Mouse (Mus musculus): ENCODE results near the gene Pm20d1. TPM values are rescaled to one million over a fixed set of nuclear protein-coding genes. Genes with fewer than 3 reads are reported as not detected.

The Pm20d1 gene
- total and polyA plus RNA-seq, 3 experiments = 0.17 to 0.53 (median 0.21) TPM

- Histone ChIP-seq H3K9me3 (replicated peaks; ENCODE audit: low read length) (no peaks in the 10 kb centered on the region), H3K27ac (ENCODE audit: insufficient read depth, low read depth) (no peak overlapping the region), H3K9ac (ENCODE audit: insufficient read depth, low read depth) (no peak overlapping the region), H3K79me2 (replicated peaks; ENCODE audit: control insufficient read depth, extremely low read depth, insufficient read depth, poor library complexity, severe bottlenecking) (no peaks in the 10 kb centered on the region), H3K4me2 (ENCODE audit: insufficient read depth, low read depth, poor library complexity, severe bottlenecking) (peak overlapping the region; percentile 31; the same call in 1 of the 2 replicates), H3K4me1 (ENCODE audit: control insufficient read depth in 1 of 2, insufficient read depth in 2 of 2) (peaks cover 6 to 11% of the 10 kb centered on the region in 2 experiments), H3K4me3 (replicated peaks in 1 of 3; ENCODE audit: low read depth in 2 of 3, low read length in 2 of 3, poor library complexity in 1 of 3) (no peak overlapping the region), H3K27me3 (replicated peaks) (peaks cover 5% of the 10 kb centered on the region), H3K36me3 (replicated peaks in 1 of 2; ENCODE audit: control insufficient read depth in 1 of 2, insufficient read depth in 1 of 2, low read length in 1 of 2) (no peaks in the 10 kb centered on the region)
- dilution Hi-C loops (cut with MboI; ENCODE audit: extremely low pct_ligation_motif_present, extremely low pct_unique_long_range_greater_than_20kb, low sequenced_read_pairs) = no loop called here
- DNase-seq (ENCODE audit: extremely low read depth) = peak; percentile 75
- TF ChIP-seq MEF2A (IDR thresholded peaks at IDR 0.05; ENCODE audit: borderline replicate concordance, low read depth, low read length) (peak; percentile 8; the same call in 1 of the 2 replicates), MYC (IDR thresholded peaks at IDR 0.05; ENCODE audit: low read depth, low read length) (0 out of 2 replicates have a peak, but pooled peaks have one; percentile 28), E2F4 (IDR thresholded peaks at IDR 0.05; ENCODE audit: insufficient replicate concordance, low read depth, low read length) (no peak), RCOR1 (conservative IDR thresholded peaks at IDR 0.05; ENCODE audit: low read depth, low read length) (no peak), USF2 (conservative IDR thresholded peaks at IDR 0.05; ENCODE audit: low read depth, low read length) (no peak), PAX5 (IDR thresholded peaks at IDR 0.05; ENCODE audit: low read length) (no peak), SIN3A (IDR thresholded peaks at IDR 0.05; ENCODE audit: low read length) (no peak), CHD2 (IDR thresholded peaks at IDR 0.05; ENCODE audit: low read length) (0 out of 2 replicates have a peak, but pooled peaks have one; percentile 29), ZKSCAN1 (IDR thresholded peaks at IDR 0.05; ENCODE audit: borderline replicate concordance, low read depth, low read length) (no peak), CHD1 (IDR thresholded peaks at IDR 0.05; ENCODE audit: low read depth, low read length) (no peak), MAFK (IDR thresholded peaks at IDR 0.05; ENCODE audit: insufficient replicate concordance, low read length) (no peak), ZNF384 (IDR thresholded peaks at IDR 0.05; ENCODE audit: low read depth, low read length) (no peak), ETS1 (conservative IDR thresholded peaks at IDR 0.05; ENCODE audit: low read depth, low read length) (no peak), GABPA (IDR thresholded peaks at IDR 0.05; ENCODE audit: insufficient replicate concordance, low read depth, low read length) (no peak), ZC3H11A (IDR thresholded peaks at IDR 0.05; ENCODE audit: low read depth, low read length) (no peak), HCFC1 (IDR thresholded peaks at IDR 0.05; ENCODE audit: low read depth, low read length) (no peak), JUN (IDR thresholded peaks at IDR 0.05; ENCODE audit: insufficient read depth, low read depth, low read length) (no peak), ELF1 (IDR thresholded peaks at IDR 0.05; ENCODE audit: low read depth, low read length) (no peak), ZMIZ1 (IDR thresholded peaks at IDR 0.05; ENCODE audit: low read depth, low read length) (no peak), RAD21 (IDR thresholded peaks at IDR 0.05; ENCODE audit: low read depth, low read length) (no peak), MXI1 (IDR thresholded peaks at IDR 0.05; ENCODE audit: low read depth, low read length) (no peak), KAT2A (IDR thresholded peaks at IDR 0.05; ENCODE audit: insufficient replicate concordance, low read length) (no peak), UBTF (IDR thresholded peaks at IDR 0.05; ENCODE audit: low read depth, low read length) (no peak), IRF4 (IDR thresholded peaks at IDR 0.05; ENCODE audit: low read depth, low read length) (no peak)
- in situ Hi-C loops (cut with MboI; ENCODE audit: low pct_ligation_motif_present, low pct_unique_long_range_greater_than_20kb, low sequenced_read_pairs) = no loop called here
Observed at GRCm38 (mm10) chr1:131800001-131800400, 2.8 kb downstream of the Pm20d1 start.
